Mouse (Mus musculus) limb, embryonic 14.5 days (tissue): ENCODE measurements at regions not wholly inside any gene's neighbourhood (a gene's known extent, or its start where the extent isn't known, plus 50 kb on each side); places are given as distances from the start of the nearest gene placed in this dataset.

Experiments
- ATAC-seq: fragments of 200-750 bp; cut with Nextera tagmentation; 2 replicates; pipeline ENCODE4 v1.8.0; 2017; ENCODE audit warnings: low read depth, moderate number of reproducible peaks, moderate TSS enrichment; ENCODE audit not compliant: low FRiP score
- DNase-seq: peaks from one replicate; pipeline ENCODE4 v3.0.0-alpha.2; 2015; ENCODE audit warnings: low spot score
- H3K27ac ChIP-seq: fragments of 300-500 bp; sonication (generic); replicated peaks from 2 replicates; pipeline ENCODE4 v1.5.1; 2014; ENCODE audit warnings: low read depth, mild to moderate bottlenecking, low read length, moderate library complexity, mixed read lengths
- H3K27me3 ChIP-seq: fragments of 300-500 bp; sonication (generic); 2 replicates; pipeline ENCODE4 v1.6.1; 2014; ENCODE audit warnings: low read length, mixed read lengths; ENCODE audit not compliant: control insufficient read depth, insufficient read depth
- H3K36me3 ChIP-seq: fragments of 300-500 bp; sonication (generic); 2 replicates; pipeline ENCODE4 v1.6.1; 2014; ENCODE audit warnings: mild to moderate bottlenecking, low read length, moderate library complexity, mixed read lengths; ENCODE audit not compliant: control insufficient read depth, insufficient read depth
- H3K4me1 ChIP-seq: fragments of 300-500 bp; sonication (generic); 2 replicates; pipeline ENCODE4 v1.6.1; 2014; ENCODE audit warnings: antibody characterized with exemption, low read length, mixed read lengths; ENCODE audit not compliant: control insufficient read depth, insufficient read depth
- H3K4me2 ChIP-seq: fragments of 300-500 bp; sonication (generic); replicated peaks from 2 replicates; pipeline ENCODE4 v1.6.1; 2014; ENCODE audit warnings: low read depth, mild to moderate bottlenecking, low read length, moderate library complexity; ENCODE audit not compliant: severe bottlenecking
- H3K4me3 ChIP-seq: fragments of 300-500 bp; sonication (generic); replicated peaks from 2 replicates; pipeline ENCODE4 v1.5.1; 2014; ENCODE audit warnings: low read length
- H3K9ac ChIP-seq: fragments of 300-500 bp; sonication (generic); 2 replicates; pipeline ENCODE4 v1.6.1; 2014; ENCODE audit warnings: mild to moderate bottlenecking, low read depth, low read length, moderate library complexity; ENCODE audit not compliant: severe bottlenecking
- H3K9me3 ChIP-seq: fragments of 300-500 bp; sonication (generic); 2 replicates; pipeline ENCODE4 v1.6.1; 2016; ENCODE audit warnings: low read length; ENCODE audit not compliant: control insufficient read depth
- POLR2A ChIP-seq: fragments of 200-500 bp; IDR thresholded peaks from 2 replicates; pipeline ENCODE4 v1.8.0; 2012; ENCODE audit warnings: inconsistent platforms, mild to moderate bottlenecking, moderate library complexity, borderline replicate concordance; ENCODE audit not compliant: insufficient read depth, insufficient read length; ENCODE audit errors: extremely low read depth
- WGBS: fragments of 180-500 bp; shearing (Covaris S2); extraction: QIAGEN DNeasy Blood & Tissue Kit; methylation state at CpG from one replicate; pipeline ENCODE4 v1.1.7; 2014; 5-methylcytosine and 5-hydroxymethylcytosine counted together

GRCm38 (mm10) chr4:22880692-22881091, 392.5 kb upstream of the Pou3f2 start:
- no peaks in the 10 kb centered on the region for H3K4me1 ChIP-seq
- no peaks in the 10 kb centered on the region for H3K36me3 ChIP-seq
- ATAC-seq (no peak), DNase-seq (no peak)
- WGBS = 49% methylated on average over 7 of the region's 7 CpGs
- TF ChIP-seq POLR2A = no peak
- no peak overlapping the region for H3K9ac ChIP-seq
- no peaks in the 10 kb centered on the region for H3K9me3 ChIP-seq
- H3K27ac ChIP-seq = no peak overlapping the region
- no peak overlapping the region for H3K4me3 ChIP-seq
- no peaks in the 10 kb centered on the region for H3K27me3 ChIP-seq
- H3K4me2 ChIP-seq = no peak overlapping the region

DNA sequence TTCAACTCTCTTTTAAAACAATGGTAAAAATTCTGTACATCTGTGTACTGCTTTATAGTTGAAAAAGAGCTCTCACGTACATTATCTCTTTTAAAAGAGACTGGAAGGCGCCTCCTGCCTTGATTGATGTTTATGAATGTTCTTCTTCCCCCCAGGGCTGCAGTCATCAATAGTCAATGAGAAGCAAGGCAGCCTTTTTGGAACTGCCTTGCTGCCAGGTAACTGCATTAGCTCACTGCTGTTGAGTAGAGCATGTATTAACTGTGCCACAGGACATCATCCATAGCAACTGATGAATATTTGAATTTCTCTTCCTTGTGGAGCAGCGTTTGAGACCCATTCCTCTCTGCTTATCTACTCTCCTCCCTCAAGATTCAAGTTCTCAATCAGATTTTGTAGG, 387.2 kb upstream of the Pou3f2 start:
- ATAC-seq = no peak
- TF ChIP-seq POLR2A = no peak

DNA sequence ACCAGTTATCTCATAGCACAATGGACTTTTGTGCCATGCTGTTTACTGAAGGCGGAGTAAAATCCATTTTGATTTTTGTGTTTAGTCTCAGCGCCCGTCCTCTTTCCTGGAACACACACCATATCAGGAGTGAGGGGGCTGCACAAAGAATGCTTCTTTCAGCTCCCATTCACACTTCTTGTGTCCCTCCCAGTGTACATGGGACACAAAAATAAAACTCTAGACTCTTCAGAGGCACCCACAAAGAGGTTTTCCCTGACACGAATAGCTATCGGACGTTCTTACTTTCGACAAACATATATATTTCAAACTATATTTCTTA, 347.9 kb upstream of the Pou3f2 start:
- Histone ChIP-seq H3K9ac (no peak overlapping the region), H3K4me3 (no peak overlapping the region), H3K9me3 (no peaks in the 10 kb centered on the region), H3K27me3 (no peaks in the 10 kb centered on the region), H3K36me3 (no peaks in the 10 kb centered on the region), H3K27ac (no peak overlapping the region), H3K4me2 (peak overlapping the region; percentile 28; the same call in 1 of the 2 replicates), H3K4me1 (0 out of 2 replicates have a peak, but pooled peaks cover 4% of the 10 kb centered on the region)
- 86% methylated on average over 7 of the region's 7 CpGs for WGBS
- no peak for TF ChIP-seq POLR2A
- ATAC-seq (no peak; the same call in 1 of the 2 replicates), DNase-seq (no peak)

More for the DNA sequence above, 387.2 kb upstream of the Pou3f2 start:
- Histone ChIP-seq H3K27ac (no peak overlapping the region), H3K4me1 (no peaks in the 10 kb centered on the region), H3K9me3 (no peaks in the 10 kb centered on the region), H3K36me3 (no peaks in the 10 kb centered on the region), H3K4me3 (no peak overlapping the region), H3K4me2 (no peak overlapping the region), H3K9ac (no peak overlapping the region), H3K27me3 (no peaks in the 10 kb centered on the region)
- 79% methylated on average over 3 of the region's 3 CpGs for WGBS
- DNase-seq = no peak

DNA sequence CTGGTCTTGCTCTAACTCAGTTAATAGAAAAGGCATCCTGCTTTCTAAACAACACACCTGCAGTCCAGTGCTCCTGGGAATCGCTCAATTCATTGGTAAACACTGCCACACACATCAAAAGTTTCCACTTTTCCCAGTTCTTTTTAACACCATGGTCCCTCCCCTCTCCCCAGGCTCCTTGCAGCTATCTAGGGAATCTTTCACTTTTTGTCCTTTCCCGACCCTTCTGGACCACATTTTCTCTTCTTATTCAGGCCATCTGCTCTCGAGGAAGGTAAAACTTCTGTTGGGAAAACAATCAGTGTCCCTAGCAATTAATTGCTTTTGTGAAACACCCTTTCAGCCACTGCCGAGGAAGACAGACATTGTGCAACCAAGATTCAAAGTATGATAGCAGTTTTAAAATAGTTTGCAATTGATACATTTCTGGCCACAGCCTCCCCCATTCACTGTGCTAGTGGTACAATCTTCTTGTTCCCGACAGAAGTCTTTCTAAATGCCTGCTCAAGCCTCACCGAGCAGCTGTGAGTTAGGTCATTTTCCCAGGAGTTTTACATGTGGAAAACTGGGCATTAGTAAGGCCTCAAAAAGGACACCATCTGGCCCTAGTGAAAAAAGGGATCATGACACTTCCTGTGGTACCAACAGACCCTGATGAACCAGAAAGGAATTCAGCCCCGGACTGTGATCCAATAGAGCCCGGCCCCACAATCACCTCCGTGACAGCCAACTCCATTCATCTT, 347.4 kb upstream of the Pou3f2 start:
- 15% methylated on average over 9 of the region's 9 CpGs for WGBS
- Histone ChIP-seq H3K27me3 (no peaks in the 10 kb centered on the region), H3K27ac (no peak overlapping the region), H3K4me2 (peak overlapping the region; percentile 28), H3K4me1 (0 out of 2 replicates have a peak, but pooled peaks cover 4% of the 10 kb centered on the region), H3K9me3 (no peaks in the 10 kb centered on the region), H3K9ac (no peak overlapping the region), H3K4me3 (no peak overlapping the region), H3K36me3 (no peaks in the 10 kb centered on the region)
- ATAC-seq (peak; percentile 86), DNase-seq (peak; percentile 13)
- TF ChIP-seq POLR2A = no peak

- Histone ChIP-seq H3K27me3 (no peaks in the 10 kb centered on the region), H3K9me3 (no peaks in the 10 kb centered on the region), H3K9ac (no peak overlapping the region), H3K27ac (no peak overlapping the region), H3K36me3 (no peaks in the 10 kb centered on the region), H3K4me2 (no peak overlapping the region), H3K4me1 (0 out of 2 replicates have a peak, but pooled peaks cover 4% of the 10 kb centered on the region), H3K4me3 (no peak overlapping the region)
- ATAC-seq = no peak
- TF ChIP-seq POLR2A = no peak
- 33% methylated on average over 1 of the region's 1 CpGs for WGBS
- no peak for DNase-seq
Observed at GRCm38 (mm10) chr4:22833851-22834440, 345.8 kb upstream of the Pou3f2 start.
